Mouse (Mus musculus) ES-E14 (cell line): ENCODE measurements at regions not wholly inside any gene's neighbourhood (a gene's known extent, or its start where the extent isn't known, plus 50 kb on each side); places are given as distances from the start of the nearest gene placed in this dataset.

ENCODE experiments used
- DNase-seq: peaks from one replicate; pipeline ENCODE4 v3.0.0-alpha.2; 2013; ENCODE audit warnings: low read depth, low spot score
- H3K27ac ChIP-seq: 2 replicates; pipeline ENCODE4 v1.5.1; 2012; ENCODE audit warnings: low read depth, mild to moderate bottlenecking, low read length, moderate library complexity, mixed read lengths; ENCODE audit not compliant: poor library complexity, insufficient read depth, severe bottlenecking
- H3K36me3 ChIP-seq: 2 replicates; pipeline ENCODE4 v1.6.1; 2012; ENCODE audit warnings: mild to moderate bottlenecking, low read length, moderate library complexity, mixed read lengths; ENCODE audit not compliant: control insufficient read depth, poor library complexity, insufficient read depth, severe bottlenecking
- H3K4me1 ChIP-seq, 2 experiments: fragments of 150-350 bp in 1 of 2; sonication (generic) in 1 of 2; 2 replicates each; pipeline ENCODE4 v1.6.1; 2012; ENCODE audit warnings: low read length in 2 of 2, mild to moderate bottlenecking in 1 of 2, mixed read lengths in 1 of 2; ENCODE audit not compliant: control insufficient read depth in 2 of 2, insufficient read depth in 2 of 2, poor library complexity in 1 of 2
- H3K4me3 ChIP-seq, 2 experiments: fragments of 150-350 bp in 1 of 2; sonication (generic) in 1 of 2; 2 replicates each; pipeline ENCODE4 v1.5.1; 2012; ENCODE audit warnings: low read length in 2 of 2, low read depth in 1 of 2, mild to moderate bottlenecking in 1 of 2, mixed read lengths in 1 of 2; ENCODE audit not compliant: insufficient read depth in 1 of 2, poor library complexity in 1 of 2, severe bottlenecking in 1 of 2
- H3K9ac ChIP-seq: 2 replicates; pipeline ENCODE4 v1.6.1; 2012; ENCODE audit warnings: low read depth, mild to moderate bottlenecking, low read length, mixed read lengths; ENCODE audit not compliant: poor library complexity, insufficient read depth, severe bottlenecking
- H3K9me3 ChIP-seq: fragments of 150-350 bp; sonication (generic); 2 replicates; pipeline ENCODE4 v1.6.1; 2012; ENCODE audit warnings: low read depth, mild to moderate bottlenecking, low read length; ENCODE audit not compliant: control insufficient read depth, insufficient read depth
- CHD2 ChIP-seq: IDR thresholded peaks from 2 replicates; pipeline ENCODE4 v1.6.1; 2014; ENCODE audit warnings: mild to moderate bottlenecking, low read depth, low read length, inconsistent platforms
- HCFC1 ChIP-seq: IDR thresholded peaks from 2 replicates; pipeline ENCODE4 v1.6.1; 2012; ENCODE audit warnings: low read length, inconsistent platforms, borderline replicate concordance; ENCODE audit not compliant: insufficient read depth
- MAFK ChIP-seq: IDR thresholded peaks from 2 replicates; pipeline ENCODE4 v1.6.1; 2014; ENCODE audit warnings: mild to moderate bottlenecking, low read depth, low read length, inconsistent platforms; ENCODE audit not compliant: insufficient read depth
- ZC3H11A ChIP-seq: IDR thresholded peaks from 2 replicates; pipeline ENCODE4 v1.6.1; 2012; ENCODE audit warnings: low read depth, mild to moderate bottlenecking, inconsistent platforms, low read length, borderline replicate concordance
- ZNF384 ChIP-seq: IDR thresholded peaks from 2 replicates; pipeline ENCODE4 v1.6.1; 2012; ENCODE audit warnings: low read depth, low read length, inconsistent platforms
- in situ Hi-C, 2 experiments: fragments of 600-800 bp; cut with MboI; formaldehyde crosslinking; loops; one replicate each; pipeline ENCODE4 v1.15.1; 2025; ENCODE audit warnings: low sequenced_read_pairs in 2 of 2, inconsistent platforms in 1 of 2; ENCODE audit not compliant: unreplicated experiment in 2 of 2

- no peak for TF ChIP-seq MAFK
- no peak for TF ChIP-seq CHD2
- no peak for TF ChIP-seq HCFC1
- no peak for TF ChIP-seq ZC3H11A
- TF ChIP-seq ZNF384, result no peak
- H3K27ac ChIP-seq, result no peak overlapping the region
- DNase-seq, result no peak
These were observed 191.1 kb upstream of the Habp2 start for GRCm38 (mm10) chr19:56095873-56096272.

DNA sequence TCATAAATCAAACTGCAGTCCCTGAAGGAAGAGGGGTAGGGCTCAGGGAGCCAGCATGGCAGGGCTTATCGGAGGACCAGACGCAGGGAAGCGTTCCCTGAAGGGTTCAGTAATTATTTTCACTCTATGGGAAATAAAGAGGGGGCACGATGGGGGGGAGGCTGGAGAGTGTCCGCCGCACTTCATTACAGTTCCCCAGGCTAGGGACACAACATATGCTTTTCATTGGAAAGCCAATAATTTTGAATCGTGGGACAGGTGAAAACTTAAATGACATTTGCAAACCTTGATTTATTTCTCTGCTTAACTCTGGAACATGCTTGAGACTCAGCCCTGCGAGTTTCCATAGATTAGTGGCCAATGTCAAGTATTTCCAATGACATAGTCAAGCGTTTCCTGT is 187.2 kb upstream of the Habp2 start:
- in situ Hi-C loops, result no loop called here
- Histone ChIP-seq H3K36me3 (no peaks in the 10 kb centered on the region), H3K4me3 (no peak overlapping the region), H3K4me1 (no peaks in the 10 kb centered on the region), H3K9me3 (no peaks in the 10 kb centered on the region), H3K27ac (no peak overlapping the region), H3K9ac (no peak overlapping the region)
- TF ChIP-seq MAFK (no peak), HCFC1 (no peak)
- DNase-seq, result no peak

More at GRCm38 (mm10) chr19:56095873-56096272, 191.1 kb upstream of the Habp2 start:
- no peaks in the 10 kb centered on the region for H3K9me3 ChIP-seq
- no peak overlapping the region for H3K9ac ChIP-seq
- H3K4me3 ChIP-seq, result no peak overlapping the region
- no peaks in the 10 kb centered on the region for H3K4me1 ChIP-seq
- H3K36me3 ChIP-seq, result no peaks in the 10 kb centered on the region
- in situ Hi-C loops, result no loop called here

DNA sequence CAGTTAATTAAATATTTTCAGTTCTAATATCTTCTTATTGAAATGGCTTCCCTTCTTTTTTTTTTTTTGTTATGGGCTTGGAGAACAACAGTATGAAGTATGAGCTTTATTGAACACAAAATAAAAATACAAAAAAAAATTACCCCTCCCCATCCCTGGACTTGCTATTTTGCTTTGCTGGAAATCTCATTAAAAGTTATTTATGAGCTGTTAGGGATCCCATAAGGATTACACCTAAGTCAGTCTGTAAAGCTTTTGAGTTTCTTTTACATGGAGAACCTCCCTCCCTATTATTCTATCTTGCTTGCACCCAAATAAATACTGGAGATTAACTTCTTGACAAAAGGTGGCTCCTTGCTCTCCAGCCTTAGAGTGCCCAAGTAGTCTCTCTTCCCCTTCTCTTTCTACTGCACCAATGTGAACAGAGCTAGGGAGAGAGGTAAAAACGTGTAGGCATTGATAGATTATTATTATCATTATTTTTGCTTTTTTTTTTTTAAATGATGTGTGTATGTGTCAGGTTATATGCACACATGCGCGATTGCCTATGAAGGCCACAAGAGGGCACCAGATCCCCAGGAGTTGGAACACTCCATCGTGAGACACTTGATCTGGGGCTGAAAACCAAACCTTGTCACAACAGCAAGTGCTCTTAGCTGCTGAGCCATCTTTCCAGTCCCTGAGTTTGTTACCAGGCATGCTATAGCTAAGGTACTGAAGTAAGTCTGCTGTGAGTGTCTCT is 186.6 kb upstream of the Habp2 start:
- H3K4me1 ChIP-seq, result no peaks in the 10 kb centered on the region
- peak; percentile 42 for DNase-seq

DNA sequence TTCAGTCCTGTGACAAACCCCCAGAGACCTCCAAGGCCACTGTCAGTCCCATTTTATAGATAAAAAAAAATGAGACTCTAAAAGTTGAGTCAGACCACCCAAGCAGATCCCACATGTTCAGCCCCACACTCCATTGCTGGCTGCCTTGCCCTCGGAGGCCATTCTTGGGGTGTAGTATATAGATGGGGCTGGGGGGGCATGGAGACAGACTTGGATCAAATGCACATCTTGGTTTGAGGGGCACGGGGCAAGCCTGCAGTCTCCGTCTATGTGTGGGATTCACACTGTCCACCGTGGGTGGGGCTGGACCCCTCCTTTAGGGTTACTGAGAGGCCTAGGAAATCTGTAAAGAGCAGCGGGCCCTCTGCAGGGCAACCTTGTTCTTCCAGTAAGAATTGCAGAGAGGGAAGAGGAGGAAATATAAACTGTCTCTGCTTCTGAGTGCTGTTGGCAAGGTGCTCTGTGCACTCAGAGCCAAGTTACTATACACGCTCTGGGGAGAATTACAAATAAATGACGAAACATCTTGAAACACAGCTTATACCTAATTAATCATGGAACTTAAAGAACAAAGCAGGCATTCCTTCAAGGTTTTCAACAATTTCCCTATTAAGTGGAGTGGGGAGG is 184.4 kb upstream of the Habp2 start:
- no peak overlapping the region for H3K27ac ChIP-seq

More for the DNA sequence above, 186.6 kb upstream of the Habp2 start:
- Histone ChIP-seq H3K9ac (no peak overlapping the region), H3K36me3 (no peaks in the 10 kb centered on the region), H3K27ac (no peak overlapping the region), H3K4me3 (no peak overlapping the region), H3K9me3 (no peaks in the 10 kb centered on the region)
- in situ Hi-C loops, result no loop called here
- TF ChIP-seq ZNF384 (peak; percentile 61; the same call in 1 of the 2 replicates), ZC3H11A (peak; percentile 90), MAFK (no peak)

More for the DNA sequence above, 184.4 kb upstream of the Habp2 start:
- Histone ChIP-seq H3K4me3 (no peak overlapping the region), H3K4me1 (no peaks in the 10 kb centered on the region), H3K9ac (no peak overlapping the region), H3K9me3 (no peaks in the 10 kb centered on the region), H3K36me3 (no peaks in the 10 kb centered on the region)
- TF ChIP-seq ZC3H11A (no peak), HCFC1 (no peak), MAFK (no peak), ZNF384 (no peak), CHD2 (no peak)
- DNase-seq, result no peak
- in situ Hi-C loops, result no loop called here
